Mouse (Mus musculus): ENCODE data around the gene Stag1. TPM values are rescaled to one million over a fixed set of nuclear protein-coding genes. Genes with fewer than 3 reads are reported as not detected.
A peak's percentile ranks its signal among the peaks of the same experiment; 100 is the strongest.

The Stag1 gene
- polyA plus RNA-seq, 1 experiment from 2014 or later, result 41.6 TPM

DNA sequence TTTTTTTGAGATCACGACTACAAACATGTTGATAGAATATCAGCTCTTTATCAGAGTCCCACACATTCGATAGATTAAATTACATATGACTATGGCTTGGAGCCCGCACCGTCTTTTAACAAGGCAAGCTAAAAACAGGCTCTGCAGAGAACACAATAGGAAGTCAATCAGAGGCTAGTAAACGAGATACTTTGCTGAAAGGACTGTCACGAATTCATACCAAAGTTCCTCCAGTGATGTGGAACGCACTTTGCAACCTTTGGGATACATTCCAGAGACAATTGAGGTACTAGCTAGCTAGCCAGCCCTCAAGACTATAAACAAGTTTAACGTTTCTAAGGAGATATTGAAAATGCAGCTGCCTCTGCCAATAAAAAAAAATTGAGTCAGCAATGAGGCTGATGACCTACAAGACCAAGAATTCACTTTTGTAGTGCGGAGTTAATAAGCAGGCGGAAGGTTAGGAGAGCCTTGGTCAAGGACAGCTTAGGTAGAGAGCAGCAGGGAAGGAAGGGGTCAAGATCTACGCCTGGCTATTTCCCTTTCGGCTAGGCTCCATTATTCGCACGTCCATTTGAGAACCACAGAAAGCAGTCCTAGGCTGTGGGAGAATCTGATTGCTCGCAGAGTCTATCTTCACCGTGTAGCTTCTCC lies 44.7 kb downstream of the Stag1 start:
- H3K79me2 ChIP-seq (ENCODE audit: inconsistent target), result peaks cover 32% of the 10 kb centered on the region
- WGBS (ENCODE audit: missing documents), result 1% methylated on average over 16 of the region's 16 CpGs
- no peaks in the 10 kb centered on the region for H3K36me3 ChIP-seq (ENCODE audit: inconsistent target)
- peak overlapping the region; percentile 87 for H3K27ac ChIP-seq
- H3K4me3 ChIP-seq (ENCODE audit: inconsistent target), result peak overlapping the region; percentile 55

DNA sequence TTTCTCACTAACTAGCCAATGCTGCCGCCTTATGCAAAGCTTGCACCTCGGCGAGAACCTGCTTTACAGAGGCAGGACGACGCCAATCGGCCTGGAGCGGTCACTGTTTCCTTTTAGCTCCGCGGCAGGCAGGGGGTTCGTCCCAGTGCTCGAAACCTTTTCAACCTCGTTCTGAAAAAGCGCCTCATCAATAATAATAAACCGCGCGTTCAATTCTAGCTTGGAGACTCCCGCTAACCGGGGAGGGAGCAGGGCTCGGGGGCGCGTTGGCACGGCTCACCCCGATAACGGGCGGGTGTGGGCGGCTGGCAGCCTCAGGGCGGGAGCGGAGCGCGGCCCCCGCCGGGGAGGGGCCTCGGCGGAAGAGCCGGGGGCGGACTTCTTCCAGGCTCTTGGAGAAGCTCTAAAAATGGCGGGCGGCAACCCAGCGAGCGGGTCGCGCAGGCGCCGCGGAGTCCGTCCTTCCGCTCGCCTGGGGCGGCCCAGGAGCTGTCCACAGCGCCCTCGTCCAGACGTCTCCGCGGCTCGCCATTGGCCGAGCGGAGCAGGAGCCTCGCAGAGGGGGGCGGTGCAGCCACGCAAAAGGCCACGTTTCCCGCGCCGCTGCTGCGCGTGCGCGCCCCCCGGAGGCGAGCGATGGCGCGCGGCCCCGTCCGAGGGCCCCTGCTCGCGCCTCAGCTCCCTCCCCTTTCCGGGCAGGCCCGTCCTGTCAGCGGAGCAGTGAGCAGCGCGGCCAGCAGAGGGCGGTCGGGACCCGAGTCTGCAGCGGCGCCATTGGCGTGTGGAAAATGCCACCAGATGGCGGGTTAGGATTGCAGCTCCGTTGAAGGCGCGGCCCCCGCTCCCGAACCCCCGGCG lies 45.5 kb downstream of the Stag1 start:
- H3K79me2 ChIP-seq (ENCODE audit: inconsistent target), result peaks cover 39% of the 10 kb centered on the region
- H3K36me3 ChIP-seq (ENCODE audit: inconsistent target), result no peaks in the 10 kb centered on the region
- peak overlapping the region; percentile 55 for H3K4me3 ChIP-seq (ENCODE audit: inconsistent target)
- H3K27ac ChIP-seq, result peak overlapping the region; percentile 87
- WGBS (ENCODE audit: missing documents), result under 1% methylated on average over 88 of the region's 97 CpGs

DNA sequence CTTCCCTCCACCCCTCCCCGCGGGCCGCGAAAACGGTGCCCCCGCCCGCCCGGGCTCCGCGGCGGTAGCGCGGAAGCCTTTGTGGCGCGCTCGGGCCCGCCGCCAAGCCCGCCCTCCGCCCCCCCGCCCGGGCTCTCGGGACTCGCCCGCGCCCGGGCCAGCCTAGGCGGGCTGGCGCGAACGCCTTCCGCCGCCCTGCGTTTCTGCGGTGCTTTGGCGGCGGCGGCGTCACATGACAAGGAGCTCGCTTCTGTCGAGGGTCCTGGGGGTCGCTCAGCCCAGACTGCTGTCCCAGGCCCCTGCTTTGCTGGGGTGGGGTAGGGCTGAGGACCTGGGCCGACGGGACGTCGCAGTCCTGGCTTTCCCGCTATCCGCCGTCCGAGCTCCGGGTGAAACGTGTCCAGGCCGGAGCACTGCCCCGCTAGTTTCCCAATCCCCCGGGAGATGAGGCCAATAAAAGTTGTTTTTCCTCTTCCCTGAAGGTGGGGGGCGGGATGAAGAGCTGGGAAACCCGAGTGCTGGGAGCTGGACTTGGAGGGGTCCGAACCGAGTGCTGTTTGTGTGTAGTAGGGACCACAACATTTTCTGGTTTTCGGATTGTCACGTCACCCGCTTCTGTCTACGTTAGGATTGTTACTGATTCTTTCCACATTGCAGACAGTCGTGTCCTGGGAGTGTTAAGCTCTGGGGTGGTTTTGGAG lies 46.6 kb downstream of the Stag1 start:
- peak overlapping the region; percentile 80 for H3K4me3 ChIP-seq (ENCODE audit: inconsistent target)
- no peaks in the 10 kb centered on the region for H3K36me3 ChIP-seq (ENCODE audit: inconsistent target)
- H3K79me2 ChIP-seq (ENCODE audit: inconsistent target), result peaks cover 51% of the 10 kb centered on the region
- H3K27ac ChIP-seq, result peak overlapping the region; percentile 82
- WGBS (ENCODE audit: missing documents), result under 1% methylated on average over 60 of the region's 64 CpGs

DNA sequence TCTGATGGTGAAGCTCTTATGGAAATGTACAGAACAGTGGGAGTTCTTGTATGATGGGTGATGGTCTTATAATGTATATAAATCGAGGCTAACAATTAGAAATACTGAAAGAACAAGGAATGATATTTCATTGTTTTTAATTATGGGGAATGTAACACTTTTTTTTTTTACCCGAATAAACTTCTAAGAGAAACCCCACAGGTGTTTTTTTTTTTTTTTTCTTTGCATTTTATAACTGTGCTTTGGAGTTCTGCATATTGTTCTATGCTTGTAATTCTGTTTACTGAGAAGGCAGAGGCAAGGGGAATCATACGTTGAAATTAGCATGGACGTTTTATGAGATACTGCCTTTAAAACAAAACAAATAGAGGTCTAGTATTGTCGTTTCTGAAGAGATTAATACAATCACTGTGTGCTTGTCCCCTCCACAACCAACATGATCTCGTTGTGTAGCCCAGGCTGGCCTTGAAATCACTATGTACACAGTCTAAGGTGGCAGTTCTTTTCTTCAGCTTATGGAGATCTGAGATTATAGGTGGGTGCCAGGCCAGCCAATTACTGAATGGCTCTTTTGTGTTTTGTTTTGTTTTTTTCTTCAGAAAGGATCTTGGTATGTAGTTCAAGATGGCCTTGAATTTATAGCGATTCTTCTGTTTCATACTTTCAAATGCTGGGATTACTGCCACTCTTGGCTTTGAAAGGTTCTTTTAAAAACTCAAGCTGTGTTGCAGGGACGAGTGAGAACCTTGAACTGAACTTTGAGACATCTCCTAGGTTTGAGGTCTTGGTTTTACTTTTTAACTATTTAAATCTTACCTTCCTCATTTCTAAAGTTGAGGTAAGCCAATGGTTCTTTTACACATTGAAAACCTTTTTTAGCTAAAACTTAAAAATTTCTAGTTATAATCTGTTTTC lies 47.7 kb downstream of the Stag1 start:
- H3K4me3 ChIP-seq (ENCODE audit: inconsistent target), result peak overlapping the region; percentile 80
- peaks cover 61% of the 10 kb centered on the region for H3K79me2 ChIP-seq (ENCODE audit: inconsistent target)
- 43% methylated on average over 8 of the region's 8 CpGs for WGBS (ENCODE audit: missing documents)
- H3K27ac ChIP-seq, result peak overlapping the region; percentile 82
- H3K36me3 ChIP-seq (ENCODE audit: inconsistent target), result no peaks in the 10 kb centered on the region

DNA sequence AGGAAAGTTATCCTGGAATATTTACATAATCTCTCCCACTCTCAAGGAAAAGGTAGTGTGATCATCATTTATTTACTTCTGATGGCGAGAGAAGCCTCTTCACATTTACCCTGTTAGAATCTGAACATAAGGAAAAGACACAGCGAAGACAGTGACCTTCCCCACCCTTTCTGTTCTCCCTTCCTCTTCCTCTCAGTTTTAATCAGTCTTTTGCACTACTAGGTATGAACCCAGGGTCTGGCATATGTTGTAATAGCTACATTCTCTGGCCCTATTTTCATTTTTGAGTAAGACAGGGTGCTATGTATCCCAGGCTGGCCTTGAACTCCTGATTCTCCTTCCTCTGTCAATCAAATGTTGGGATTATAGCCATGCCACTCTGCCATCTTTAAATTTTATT lies 48.7 kb downstream of the Stag1 start:
- 71% methylated on average over 2 of the region's 2 CpGs for WGBS (ENCODE audit: missing documents)
- no peak overlapping the region for H3K4me3 ChIP-seq (ENCODE audit: inconsistent target)
- no peak overlapping the region for H3K27ac ChIP-seq
- H3K79me2 ChIP-seq (ENCODE audit: inconsistent target), result peaks cover 71% of the 10 kb centered on the region
- H3K36me3 ChIP-seq (ENCODE audit: inconsistent target), result no peaks in the 10 kb centered on the region

DNA sequence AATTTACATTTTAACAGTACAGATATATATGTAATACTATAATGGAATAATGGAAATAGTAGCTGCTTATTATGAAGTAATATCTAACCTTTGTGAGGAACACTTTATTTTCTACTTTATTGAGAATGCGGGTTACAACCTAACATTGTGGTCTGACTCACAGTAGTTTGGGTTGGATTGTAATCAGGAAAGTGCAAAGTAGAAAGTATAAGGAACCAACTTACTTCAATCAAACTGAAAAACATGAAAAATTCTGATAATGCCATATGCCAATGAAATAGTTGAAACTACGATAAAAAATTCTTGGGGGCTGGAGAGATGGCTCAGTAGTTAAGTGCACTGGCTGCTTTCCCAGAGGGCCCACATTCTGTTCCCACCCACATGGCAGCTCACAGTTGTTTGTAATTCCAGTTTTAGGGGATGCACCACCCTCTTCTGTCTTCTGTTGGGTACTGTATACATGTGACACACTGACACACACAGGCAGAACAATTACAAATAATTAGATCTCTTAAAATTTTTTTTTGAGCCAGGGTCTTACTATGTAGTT lies 50.3 kb downstream of the Stag1 start:
- H3K27ac ChIP-seq, result no peak overlapping the region
- H3K79me2 ChIP-seq (ENCODE audit: inconsistent target), result peaks cover 87% of the 10 kb centered on the region
- H3K36me3 ChIP-seq (ENCODE audit: inconsistent target), result no peaks in the 10 kb centered on the region
- no peak overlapping the region for H3K4me3 ChIP-seq (ENCODE audit: inconsistent target)
- 100% methylated on average over 2 of the region's 2 CpGs for WGBS (ENCODE audit: missing documents)

DNA sequence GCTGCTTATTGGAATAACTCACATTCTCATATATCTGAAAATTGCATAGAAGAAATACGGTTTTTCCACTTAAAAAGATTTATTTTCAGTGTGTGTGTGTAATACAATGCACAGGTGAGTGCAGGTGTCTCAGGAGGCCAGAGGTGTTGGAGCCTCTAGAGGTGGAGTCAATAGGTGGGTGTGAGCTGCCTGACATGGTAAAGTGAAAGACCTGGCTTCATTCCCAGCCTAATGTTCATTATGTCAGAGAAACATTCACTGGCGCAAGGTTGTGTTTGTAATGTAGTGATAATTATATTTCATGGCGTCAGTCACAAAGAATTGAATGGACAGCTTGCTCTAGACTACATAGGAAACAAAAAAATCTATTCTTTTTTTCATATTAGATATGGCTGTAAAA lies 56.5 kb downstream of the Stag1 start:
- 91% methylated on average over 3 of the region's 3 CpGs for WGBS (ENCODE audit: missing documents)
- H3K27ac ChIP-seq, result no peak overlapping the region
- no peaks in the 10 kb centered on the region for H3K36me3 ChIP-seq (ENCODE audit: inconsistent target)
- H3K79me2 ChIP-seq (ENCODE audit: inconsistent target), result peaks cover 100% of the 10 kb centered on the region
- H3K4me3 ChIP-seq (ENCODE audit: inconsistent target), result no peak overlapping the region

DNA sequence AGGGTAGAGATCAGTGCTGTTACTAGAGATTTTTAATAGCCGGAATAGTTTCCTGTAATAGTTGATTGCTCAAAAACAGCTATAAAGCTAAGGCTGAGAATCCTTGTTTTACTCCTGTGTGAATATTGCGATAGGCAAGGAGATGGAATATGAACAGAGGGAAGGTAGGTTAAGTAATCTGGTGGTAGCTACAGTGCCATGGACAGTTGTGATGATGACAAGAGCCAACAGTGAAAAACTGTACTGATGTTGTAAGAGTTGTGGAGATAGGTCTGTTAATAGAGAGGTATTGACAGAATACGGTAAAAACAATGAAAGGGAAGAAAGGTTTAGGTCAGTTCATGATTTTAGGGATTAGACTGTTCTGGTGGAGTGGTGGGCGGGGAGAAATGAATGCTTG lies 58.5 kb downstream of the Stag1 start:
- Histone ChIP-seq H3K4me3 (ENCODE audit: inconsistent target) (no peak overlapping the region), H3K79me2 (ENCODE audit: inconsistent target) (peaks cover 100% of the 10 kb centered on the region), H3K27ac (no peak overlapping the region), H3K36me3 (ENCODE audit: inconsistent target) (no peaks in the 10 kb centered on the region)
- 93% methylated on average over 4 of the region's 4 CpGs for WGBS (ENCODE audit: missing documents)

DNA sequence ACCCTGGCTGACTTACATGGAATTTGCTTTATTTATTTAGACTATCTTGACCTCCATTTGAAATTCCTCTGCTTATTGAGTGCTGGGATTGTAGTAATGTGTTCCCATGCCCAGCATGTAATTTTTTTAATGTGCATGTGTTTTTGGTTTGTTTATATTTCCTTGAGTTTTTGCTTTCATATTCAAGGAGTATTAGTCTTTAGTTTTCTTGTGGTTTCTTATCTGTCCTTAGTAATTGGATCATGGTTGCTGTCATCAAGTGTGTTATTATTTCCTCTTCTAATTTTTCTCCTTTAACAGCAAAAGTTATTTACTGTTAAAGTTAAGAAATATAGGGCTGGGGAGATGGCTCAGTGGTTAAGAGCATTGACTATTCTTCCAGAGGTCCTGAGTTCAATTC lies 63.0 kb downstream of the Stag1 start:
- H3K79me2 ChIP-seq (ENCODE audit: inconsistent target), result peaks cover 100% of the 10 kb centered on the region
- no peaks in the 10 kb centered on the region for H3K36me3 ChIP-seq (ENCODE audit: inconsistent target)
- H3K27ac ChIP-seq, result no peak overlapping the region
- H3K4me3 ChIP-seq (ENCODE audit: inconsistent target), result no peak overlapping the region

DNA sequence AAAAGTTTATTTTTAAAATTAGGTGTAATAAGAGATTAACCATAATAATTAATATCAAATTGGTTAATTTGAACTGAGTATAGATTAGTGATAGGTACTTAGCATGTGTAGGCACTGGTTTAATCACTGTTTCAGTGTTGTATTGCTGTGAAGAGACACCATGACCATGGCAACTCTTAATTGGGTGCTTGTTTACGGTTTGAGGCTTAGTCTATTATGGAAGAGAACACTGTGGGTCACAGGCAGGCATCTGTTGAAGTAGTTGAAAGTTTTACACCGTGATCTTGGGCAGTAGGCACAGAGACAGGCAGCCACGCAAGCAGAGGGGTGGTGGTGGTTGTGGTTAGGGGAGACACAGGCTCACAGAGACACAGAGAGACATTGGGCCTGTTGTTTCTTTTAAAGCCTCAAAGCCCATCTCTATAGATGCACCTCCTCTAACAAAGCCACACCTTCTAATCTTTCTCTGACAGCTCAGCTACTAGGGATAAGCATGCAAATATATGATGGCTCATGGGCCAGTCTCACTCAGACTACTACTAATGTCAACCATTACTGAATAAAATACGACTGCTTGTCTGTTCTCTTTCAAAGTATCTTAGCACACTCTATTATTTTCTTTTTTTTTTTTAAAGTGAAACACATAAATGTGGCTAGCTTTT lies 66.0 kb downstream of the Stag1 start:
- Histone ChIP-seq H3K27ac (no peak overlapping the region), H3K36me3 (ENCODE audit: inconsistent target) (no peaks in the 10 kb centered on the region), H3K79me2 (ENCODE audit: inconsistent target) (peaks cover 98% of the 10 kb centered on the region), H3K4me3 (ENCODE audit: inconsistent target) (no peak overlapping the region)
- WGBS (ENCODE audit: missing documents), result 90% methylated on average over 4 of the region's 4 CpGs

DNA sequence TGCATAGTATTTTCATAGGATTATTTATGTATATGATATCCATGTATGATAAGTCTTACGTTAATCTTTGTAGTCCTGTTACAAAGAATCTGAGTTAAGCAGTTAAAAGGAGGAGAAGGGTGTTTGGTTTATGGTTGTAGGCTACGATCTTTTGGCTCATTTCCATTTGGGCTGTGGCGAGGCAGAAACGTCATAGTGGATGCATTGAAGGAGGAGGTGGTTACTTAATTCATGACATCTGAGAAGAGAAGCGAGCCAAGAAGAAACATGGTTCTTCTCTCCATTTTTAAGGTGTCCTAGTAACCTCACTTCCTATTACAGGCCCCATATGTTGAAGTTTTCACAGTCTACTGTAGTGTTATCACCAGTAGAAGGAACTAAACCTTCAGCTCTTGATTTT lies 72.6 kb downstream of the Stag1 start:
- WGBS (ENCODE audit: missing documents), result 59% methylated on average over 5 of the region's 5 CpGs
- H3K36me3 ChIP-seq (ENCODE audit: inconsistent target), result no peaks in the 10 kb centered on the region
- H3K4me3 ChIP-seq (ENCODE audit: inconsistent target), result no peak overlapping the region
- H3K79me2 ChIP-seq (ENCODE audit: inconsistent target), result peaks cover 97% of the 10 kb centered on the region
- no peak overlapping the region for H3K27ac ChIP-seq

DNA sequence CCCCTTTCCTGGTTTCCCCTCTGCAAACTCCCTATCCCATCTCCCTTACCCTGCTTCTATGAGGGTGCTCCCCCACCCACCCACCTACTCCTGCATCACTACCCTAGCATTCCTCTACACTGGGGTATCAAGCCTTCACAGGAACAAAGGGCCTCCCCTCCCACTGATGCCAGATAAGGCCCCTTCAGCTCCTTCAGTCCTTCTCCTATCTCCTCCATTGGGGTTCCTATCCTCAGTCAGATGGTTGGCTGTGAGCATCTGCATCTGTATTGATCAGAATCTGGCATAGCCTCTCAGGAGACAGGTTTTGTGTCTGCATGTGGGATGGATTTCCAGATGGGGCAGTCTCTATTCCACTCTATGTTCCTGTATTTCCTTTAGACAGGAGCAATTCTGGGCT lies 81.4 kb downstream of the Stag1 start:
- Histone ChIP-seq H3K4me3 (ENCODE audit: inconsistent target) (no peak overlapping the region), H3K27ac (no peak overlapping the region), H3K79me2 (ENCODE audit: inconsistent target) (peaks cover 96% of the 10 kb centered on the region), H3K36me3 (ENCODE audit: inconsistent target) (no peaks in the 10 kb centered on the region)

DNA sequence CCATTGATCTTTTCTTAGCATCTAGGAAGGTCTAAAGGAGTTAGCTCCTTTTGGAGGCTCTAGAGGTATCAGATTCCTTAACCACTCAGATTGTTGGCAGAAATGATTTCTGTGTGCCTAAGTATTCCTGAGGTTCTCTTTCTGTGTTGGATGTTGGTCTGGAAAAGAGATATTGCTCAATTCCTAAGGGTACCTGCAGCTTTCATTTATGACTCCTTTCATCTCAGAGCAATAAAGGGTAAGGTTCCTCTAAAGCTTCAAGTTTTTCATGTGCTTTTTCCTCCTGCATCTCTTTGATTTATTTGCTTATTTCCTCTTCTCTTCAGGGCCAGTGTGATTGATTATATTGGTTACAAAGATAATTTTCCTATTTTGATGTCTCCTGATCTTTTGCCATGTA lies 84.7 kb downstream of the Stag1 start:
- peaks cover 100% of the 10 kb centered on the region for H3K79me2 ChIP-seq (ENCODE audit: inconsistent target)
- no peak overlapping the region for H3K27ac ChIP-seq
- no peaks in the 10 kb centered on the region for H3K36me3 ChIP-seq (ENCODE audit: inconsistent target)
- H3K4me3 ChIP-seq (ENCODE audit: inconsistent target), result no peak overlapping the region

Measured in macrophage (primary cell).